Mouse (Mus musculus) ES-Bruce4 (cell line): ENCODE measurements at regions not wholly inside any gene's neighbourhood (a gene's known extent, or its start where the extent isn't known, plus 50 kb on each side); places are given as distances from the start of the nearest gene placed in this dataset.

Source experiments
- H3K27ac ChIP-seq: 2 replicates; pipeline ENCODE4 v1.5.1; 2012; ENCODE audit warnings: low read length, inconsistent platforms; ENCODE audit not compliant: insufficient read depth
- H3K27me3 ChIP-seq: 2 replicates; pipeline ENCODE4 v1.6.1; 2012; ENCODE audit warnings: mild to moderate bottlenecking, low read length, inconsistent platforms; ENCODE audit not compliant: control insufficient read depth, poor library complexity, insufficient read depth, severe bottlenecking
- H3K36me3 ChIP-seq: 2 replicates; pipeline ENCODE4 v1.6.1; 2012; ENCODE audit warnings: inconsistent platforms, mild to moderate bottlenecking, low read length, moderate library complexity; ENCODE audit not compliant: control insufficient read depth, poor library complexity, insufficient read depth, severe bottlenecking
- H3K4me1 ChIP-seq: one replicate; pipeline ENCODE4 v1.8.1; 2011; ENCODE audit warnings: low read length; ENCODE audit not compliant: control insufficient read depth, insufficient read depth
- H3K4me3 ChIP-seq: 2 replicates; pipeline ENCODE4 v1.5.1; 2011; ENCODE audit warnings: low read depth, mild to moderate bottlenecking, low read length
- H3K9ac ChIP-seq: 2 replicates; pipeline ENCODE4 v1.6.1; 2012; ENCODE audit warnings: low read depth, mild to moderate bottlenecking, inconsistent platforms; ENCODE audit not compliant: poor library complexity, severe bottlenecking
- H3K9me3 ChIP-seq: replicated peaks from 2 replicates; pipeline ENCODE4 v1.6.1; 2012; ENCODE audit warnings: mild to moderate bottlenecking, low read length, inconsistent platforms; ENCODE audit not compliant: control insufficient read depth, poor library complexity, insufficient read depth, severe bottlenecking
- CTCF ChIP-seq: IDR thresholded peaks from one replicate; pipeline ENCODE4 v1.8.1; 2011; ENCODE audit warnings: low read depth, low read length
- EP300 ChIP-seq: IDR thresholded peaks from 2 replicates; pipeline ENCODE4 v1.6.1; 2011; ENCODE audit warnings: low read depth, low read length; ENCODE audit not compliant: insufficient read depth
- POLR2A ChIP-seq: IDR thresholded peaks from one replicate; pipeline ENCODE4 v1.8.1; 2011; ENCODE audit warnings: low read length; ENCODE audit not compliant: insufficient read depth

DNA sequence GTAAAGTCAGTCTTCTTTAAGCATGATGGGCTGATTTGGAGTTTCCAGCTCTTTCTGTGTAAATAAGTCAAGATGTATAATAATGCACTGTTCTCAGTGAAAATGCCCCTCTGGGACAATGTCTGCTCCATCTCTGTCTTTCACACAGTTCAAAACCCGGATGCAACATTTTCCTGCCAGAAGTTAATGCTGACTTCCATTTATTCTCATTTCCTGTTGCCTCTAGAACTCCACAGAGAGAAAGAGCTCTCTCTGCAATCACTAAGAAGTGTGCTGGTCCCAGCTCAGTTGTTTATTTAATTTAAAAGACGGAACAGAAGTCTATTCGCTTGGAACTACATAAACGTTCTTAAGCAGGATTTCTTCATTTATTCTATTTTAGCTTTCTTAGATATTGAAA, 92.0 kb upstream of the Hpgd start:
- Histone ChIP-seq H3K4me1 (no peaks in the 10 kb centered on the region), H3K9ac (no peak overlapping the region), H3K27me3 (no peaks in the 10 kb centered on the region), H3K4me3 (no peak overlapping the region), H3K9me3 (no peaks in the 10 kb centered on the region), H3K27ac (no peak overlapping the region), H3K36me3 (no peaks in the 10 kb centered on the region)
- no peak for TF ChIP-seq POLR2A
- TF ChIP-seq EP300, result no peak
- TF ChIP-seq CTCF, result no peak

DNA sequence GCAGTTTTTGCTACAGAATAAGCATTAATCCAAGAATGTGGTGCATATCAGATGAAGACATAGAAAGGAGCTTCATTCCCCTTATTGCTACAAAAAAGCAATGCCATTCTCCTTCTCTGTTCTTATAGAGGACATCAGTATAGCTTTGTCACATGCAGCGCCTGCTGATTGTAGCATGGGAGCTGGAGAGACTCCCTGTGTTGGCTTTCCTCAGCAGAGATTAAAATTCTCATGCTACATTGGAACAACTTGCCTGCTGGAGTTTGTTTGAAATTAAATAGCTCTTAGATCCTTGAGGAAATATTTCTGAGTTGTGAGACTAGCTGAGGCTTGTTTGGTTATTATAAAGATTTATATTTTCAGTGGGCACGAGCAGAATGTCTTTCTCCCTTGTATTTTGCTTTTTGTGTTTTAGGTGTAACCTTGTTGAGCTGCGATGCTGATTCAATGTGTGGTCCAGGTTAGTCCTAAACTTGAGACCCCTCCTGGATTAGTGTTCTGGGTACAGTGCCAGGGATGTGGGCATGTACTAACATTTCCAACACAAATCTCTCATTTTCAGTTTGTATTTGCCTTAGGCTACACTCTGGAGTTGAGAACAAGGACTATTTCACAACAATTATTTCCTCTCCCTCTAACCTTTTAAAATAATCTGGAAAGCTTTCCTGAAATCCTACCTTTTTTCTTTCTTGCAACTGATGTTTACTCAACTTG, 82.3 kb upstream of the Hpgd start:
- H3K27ac ChIP-seq, result no peak overlapping the region
- H3K36me3 ChIP-seq, result no peaks in the 10 kb centered on the region
- H3K4me1 ChIP-seq, result no peaks in the 10 kb centered on the region
- H3K27me3 ChIP-seq, result no peaks in the 10 kb centered on the region
- TF ChIP-seq EP300 (no peak), CTCF (no peak), POLR2A (no peak)
- H3K9me3 ChIP-seq, result no peaks in the 10 kb centered on the region
- no peak overlapping the region for H3K9ac ChIP-seq
- H3K4me3 ChIP-seq, result no peak overlapping the region

- peak overlapping the region; percentile 80 for H3K27ac ChIP-seq
- H3K27me3 ChIP-seq, result no peaks in the 10 kb centered on the region
- no peak overlapping the region for H3K9ac ChIP-seq
- TF ChIP-seq CTCF (no peak), EP300 (peak; percentile 78; the same call in 1 of the 2 replicates), POLR2A (no peak)
- no peaks in the 10 kb centered on the region for H3K36me3 ChIP-seq
- H3K4me3 ChIP-seq, result no peak overlapping the region
- no peaks in the 10 kb centered on the region for H3K9me3 ChIP-seq
- no peaks in the 10 kb centered on the region for H3K4me1 ChIP-seq
Measured at GRCm38 (mm10) chr8:56218837-56219236, 75.5 kb upstream of the Hpgd start.

- Histone ChIP-seq H3K9ac (no peak overlapping the region), H3K36me3 (no peaks in the 10 kb centered on the region), H3K27me3 (no peaks in the 10 kb centered on the region), H3K27ac (peak overlapping the region; percentile 61; the same call in 1 of the 2 replicates), H3K4me1 (no peaks in the 10 kb centered on the region), H3K4me3 (no peak overlapping the region), H3K9me3 (no peaks in the 10 kb centered on the region)
- TF ChIP-seq POLR2A (no peak), EP300 (no peak), CTCF (no peak)
Measured at GRCm38 (mm10) chr8:56219391-56219790, 75.0 kb upstream of the Hpgd start.

DNA sequence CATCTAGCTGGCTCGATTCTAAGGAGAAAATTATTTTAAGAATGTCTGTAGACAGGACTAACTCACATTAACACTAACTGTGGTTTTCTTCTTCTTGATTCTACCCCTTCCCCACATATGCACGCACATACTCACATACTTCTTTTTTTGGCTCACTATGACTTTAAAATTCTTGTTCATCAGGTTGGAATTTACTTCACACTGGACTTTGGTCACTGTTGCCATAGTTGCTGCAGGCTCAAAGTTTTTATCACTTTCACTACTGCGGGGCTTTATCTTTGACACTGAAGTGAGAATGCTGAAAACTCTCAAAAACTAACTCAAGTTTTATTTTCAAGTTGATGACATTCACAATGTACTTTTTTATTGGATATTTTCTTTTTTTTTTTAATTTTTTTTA, 71.4 kb upstream of the Hpgd start:
- H3K9me3 ChIP-seq, result no peaks in the 10 kb centered on the region
- H3K4me1 ChIP-seq, result no peaks in the 10 kb centered on the region

GRCm38 (mm10) chr8:56230645-56231330, 63.6 kb upstream of the Hpgd start:
- H3K27me3 ChIP-seq, result no peaks in the 10 kb centered on the region
- H3K9ac ChIP-seq, result no peak overlapping the region
- no peak overlapping the region for H3K4me3 ChIP-seq
- H3K27ac ChIP-seq, result no peak overlapping the region
- no peaks in the 10 kb centered on the region for H3K36me3 ChIP-seq
- H3K9me3 ChIP-seq, result no peaks in the 10 kb centered on the region
- TF ChIP-seq POLR2A (no peak), EP300 (no peak), CTCF (no peak)
- no peaks in the 10 kb centered on the region for H3K4me1 ChIP-seq

More for the DNA sequence above, 71.4 kb upstream of the Hpgd start:
- Histone ChIP-seq H3K4me3 (no peak overlapping the region), H3K9ac (no peak overlapping the region), H3K27ac (no peak overlapping the region), H3K27me3 (no peaks in the 10 kb centered on the region), H3K36me3 (no peaks in the 10 kb centered on the region)
- no peak for TF ChIP-seq POLR2A
- no peak for TF ChIP-seq EP300
- no peak for TF ChIP-seq CTCF
